In genomic region chr7:71556473-71556872, GRCm38 (mm10) we compare ENCODE assay signal across 29 mouse cellular contexts.
DNase-seq lines count a peak whose midpoint lies in the region; ATAC-seq lines count a peak whose summit lies in the region.
"Had no signal": no experiment of that assay in that cellular context is flagged by ENCODE, and none has a peak within 500 bp of the region (broad histone marks: within the 10 kb centered on the region; RNA-seq: fewer than 3 reads in every experiment).

No protein-coding gene starts in this region.

- 93% methylated on average over 5 of the region's 5 CpGs for WGBS in hindbrain, embryonic 16.5 days
- 91% methylated on average over 5 of the region's 5 CpGs for WGBS in hindbrain, embryonic 10.5 days
- 92% methylated on average over 5 of the region's 5 CpGs for WGBS in intestine, embryonic 15.5 days
- WGBS in heart, embryonic 12.5 days: 89% methylated on average over 5 of the region's 5 CpGs

- H3K4me3 ChIP-seq in hindbrain, embryonic 16.5 days (ENCODE audit: low read length): no peak overlapping the region
- H3K4me3 ChIP-seq in hindbrain, embryonic 10.5 days: no peak overlapping the region
- H3K4me3 ChIP-seq in intestine, embryonic 15.5 days (replicated peaks): no peak overlapping the region
- H3K4me3 ChIP-seq in heart, embryonic 12.5 days: no peak overlapping the region
- H3K4me3 ChIP-seq: embryonic facial prominence, embryonic 13.5 days; forebrain, embryonic 10.5 days; heart, embryonic 10.5 days; limb, embryonic 12.5 days; liver, embryonic 15.5 days; lung, embryonic 15.5 days had no signal

- DNase-seq in hindbrain, embryonic 10.5 days (ENCODE audit: low spot score): no peak
- peak; percentile 81 for DNase-seq in cerebellum, adult 11-12 months
- peak; percentile 86 for DNase-seq in cerebellum, adult 9-11 months
- DNase-seq in spleen, adult 12 weeks (ENCODE audit: low spot score): no peak
- DNase-seq: adrenal gland, adult 8-10 months; forebrain, postnatal 0 days; gastrocnemius, postnatal 25 days; heart, adult 11 months; heart, postnatal 36 days; kidney, adult 2 months; kidney, postnatal 10 days; lung, postnatal 36 days; right cerebral cortex, postnatal 25 days; spleen, adult 18-20 months; thymus, adult 18-20 months; thymus, postnatal 25 days had no signal

- H3K36me3 ChIP-seq in hindbrain, embryonic 16.5 days (ENCODE audit: control insufficient read depth, insufficient read depth, low read length): no peaks in the 10 kb centered on the region
- H3K36me3 ChIP-seq in hindbrain, embryonic 10.5 days: no peaks in the 10 kb centered on the region
- no peaks in the 10 kb centered on the region for H3K36me3 ChIP-seq in intestine, embryonic 15.5 days
- H3K36me3 ChIP-seq in heart, embryonic 12.5 days: no peaks in the 10 kb centered on the region
- H3K36me3 ChIP-seq: embryonic facial prominence, embryonic 13.5 days; forebrain, embryonic 10.5 days; G1E; heart, embryonic 10.5 days; limb, embryonic 12.5 days; liver, embryonic 15.5 days; lung, embryonic 15.5 days had no signal

- ATAC-seq in hindbrain, embryonic 16.5 days: 0 out of 2 replicates have a peak, but pooled peaks have one; percentile 40
- no peak for ATAC-seq in intestine, embryonic 15.5 days
- no peak for ATAC-seq in heart, embryonic 12.5 days (ENCODE audit: insufficient number of reproducible peaks, low FRiP score)
- ATAC-seq: forebrain, postnatal 0 days; midbrain, embryonic 16.5 days had no signal

- H3K27me3 ChIP-seq in hindbrain, embryonic 16.5 days (replicated peaks; ENCODE audit: control insufficient read depth, insufficient read depth, low read length): no peaks in the 10 kb centered on the region; the same call in 1 of the 2 replicates
- H3K27me3 ChIP-seq in hindbrain, embryonic 10.5 days (ENCODE audit: insufficient read depth, poor library complexity, severe bottlenecking): no peaks in the 10 kb centered on the region
- no peaks in the 10 kb centered on the region for H3K27me3 ChIP-seq in intestine, embryonic 15.5 days (replicated peaks)
- H3K27me3 ChIP-seq in heart, embryonic 12.5 days (replicated peaks): no peaks in the 10 kb centered on the region
- H3K27me3 ChIP-seq: embryonic facial prominence, embryonic 13.5 days; liver, embryonic 15.5 days; lung, embryonic 15.5 days had no signal

- no peak overlapping the region for H3K4me2 ChIP-seq in hindbrain, embryonic 16.5 days (ENCODE audit: low read length)
- no peak overlapping the region for H3K4me2 ChIP-seq in intestine, embryonic 15.5 days (replicated peaks)
- no peak overlapping the region for H3K4me2 ChIP-seq in heart, embryonic 12.5 days
- H3K4me2 ChIP-seq: embryonic facial prominence, embryonic 13.5 days; hindbrain, embryonic 14.5 days; limb, embryonic 12.5 days; liver, embryonic 15.5 days; lung, embryonic 15.5 days; midbrain, embryonic 11.5 days had no signal

- no peaks in the 10 kb centered on the region for H3K9me3 ChIP-seq in hindbrain, embryonic 16.5 days (ENCODE audit: control insufficient read depth, low read length)
- no peaks in the 10 kb centered on the region for H3K9me3 ChIP-seq in hindbrain, embryonic 10.5 days
- H3K9me3 ChIP-seq in intestine, embryonic 15.5 days: no peaks in the 10 kb centered on the region
- H3K9me3 ChIP-seq in heart, embryonic 12.5 days (replicated peaks): no peaks in the 10 kb centered on the region
- H3K9me3 ChIP-seq: embryonic facial prominence, embryonic 13.5 days; forebrain, embryonic 10.5 days; heart, embryonic 10.5 days; limb, embryonic 12.5 days; liver, embryonic 15.5 days; lung, embryonic 15.5 days had no signal

- no peaks in the 10 kb centered on the region for H3K4me1 ChIP-seq in hindbrain, embryonic 16.5 days (ENCODE audit: control insufficient read depth, insufficient read depth, low read depth, low read length)
- no peaks in the 10 kb centered on the region for H3K4me1 ChIP-seq in hindbrain, embryonic 10.5 days (replicated peaks)
- no peaks in the 10 kb centered on the region for H3K4me1 ChIP-seq in intestine, embryonic 15.5 days (replicated peaks)
- H3K4me1 ChIP-seq in heart, embryonic 12.5 days (replicated peaks): no peaks in the 10 kb centered on the region
- H3K4me1 ChIP-seq: embryonic facial prominence, embryonic 13.5 days; forebrain, embryonic 10.5 days; heart, embryonic 10.5 days; liver, embryonic 15.5 days had no signal

- no peak overlapping the region for H3K9ac ChIP-seq in hindbrain, embryonic 16.5 days (ENCODE audit: low read depth, low read length)
- H3K9ac ChIP-seq in intestine, embryonic 15.5 days: no peak overlapping the region
- no peak overlapping the region for H3K9ac ChIP-seq in heart, embryonic 12.5 days
- H3K9ac ChIP-seq: embryonic facial prominence, embryonic 13.5 days; forebrain, postnatal 0 days; hindbrain, embryonic 14.5 days; limb, embryonic 12.5 days; liver, embryonic 15.5 days; lung, embryonic 15.5 days had no signal

- H3K27ac ChIP-seq in hindbrain, embryonic 16.5 days (ENCODE audit: low read depth, low read length): no peak overlapping the region
- no peak overlapping the region for H3K27ac ChIP-seq in hindbrain, embryonic 10.5 days
- H3K27ac ChIP-seq in intestine, embryonic 15.5 days: no peak overlapping the region
- no peak overlapping the region for H3K27ac ChIP-seq in heart, embryonic 12.5 days (ENCODE audit: poor library complexity, severe bottlenecking)
- H3K27ac ChIP-seq: embryonic facial prominence, embryonic 13.5 days; forebrain, embryonic 10.5 days; heart, embryonic 10.5 days; hindbrain, embryonic 14.5 days; limb, embryonic 12.5 days; liver, embryonic 15.5 days; lung, embryonic 15.5 days had no signal

Comparison
In these comparisons a context has a peak if more than half of its experiments do, and no peak if none do; other contexts are left out.
1. DNase-seq: peak in cerebellum, adult 11-12 months (single experiment) and cerebellum, adult 9-11 months (single experiment); none in hindbrain, embryonic 10.5 days (single experiment) and spleen, adult 12 weeks (single experiment).